Mouse (Mus musculus): ENCODE measurements around the gene Vwa5b2.

Gene Vwa5b2

GRCm38 (mm10) chr16:20589366-20589938, at the start of gene Vwa5b2:
TSS of gene Vwa5b2 (plus strand) at chr16:20589471.
- DNase-seq (ENCODE audit: low spot score), result no peak

- no peak for DNase-seq (ENCODE audit: low spot score)
Measured at GRCm38 (mm10) chr16:20539649-20540048, 49.6 kb upstream of the Vwa5b2 start.

- DNase-seq (ENCODE audit: low spot score), result no peak
Measured at GRCm38 (mm10) chr16:20540438-20540837, 48.8 kb upstream of the Vwa5b2 start.

GRCm38 (mm10) chr16:20545696-20546095, 43.6 kb upstream of the Vwa5b2 start:
- no peak for DNase-seq (ENCODE audit: low spot score)

- DNase-seq (ENCODE audit: low spot score), result no peak
Measured at GRCm38 (mm10) chr16:20547423-20547822, 41.8 kb upstream of the Vwa5b2 start.

GRCm38 (mm10) chr16:20548096-20548948, 40.9 kb upstream of the Vwa5b2 start, which contains the start of gene Abcf3:
TSS of gene Abcf3 (plus strand) at chr16:20548577.
- DNase-seq (ENCODE audit: low spot score), result peak; percentile 86

- DNase-seq (ENCODE audit: low spot score), result no peak
Measured at GRCm38 (mm10) chr16:20549161-20549560, 40.1 kb upstream of the Vwa5b2 start.

GRCm38 (mm10) chr16:20551691-20552090, 37.6 kb upstream of the Vwa5b2 start:
- DNase-seq (ENCODE audit: low spot score), result no peak

- DNase-seq (ENCODE audit: low spot score), result no peak
Measured at GRCm38 (mm10) chr16:20552594-20552993, 36.7 kb upstream of the Vwa5b2 start.

- DNase-seq (ENCODE audit: low spot score), result no peak
Measured at GRCm38 (mm10) chr16:20555000-20555399, 34.3 kb upstream of the Vwa5b2 start.

- no peak for DNase-seq (ENCODE audit: low spot score)
Measured at GRCm38 (mm10) chr16:20557381-20557780, 31.9 kb upstream of the Vwa5b2 start.

GRCm38 (mm10) chr16:20565075-20565474, 24.2 kb upstream of the Vwa5b2 start:
- DNase-seq (ENCODE audit: low spot score), result no peak

- no peak for DNase-seq (ENCODE audit: low spot score)
Measured at GRCm38 (mm10) chr16:20589939-20590679, 838 bp downstream of the Vwa5b2 start.

- no peak for DNase-seq (ENCODE audit: low spot score)
Measured at GRCm38 (mm10) chr16:20590680-20591038, 1.4 kb downstream of the Vwa5b2 start.

GRCm38 (mm10) chr16:20591076-20591705, 1.9 kb downstream of the Vwa5b2 start:
- no peak for DNase-seq (ENCODE audit: low spot score)

- DNase-seq (ENCODE audit: low spot score), result no peak
Measured at GRCm38 (mm10) chr16:20595060-20595673, 5.9 kb downstream of the Vwa5b2 start.

GRCm38 (mm10) chr16:20595737-20596136, 6.5 kb downstream of the Vwa5b2 start:
- DNase-seq (ENCODE audit: low spot score), result no peak

- DNase-seq (ENCODE audit: low spot score), result no peak
Measured at GRCm38 (mm10) chr16:20596687-20597441, 7.6 kb downstream of the Vwa5b2 start.

GRCm38 (mm10) chr16:20600511-20600910, 11.2 kb downstream of the Vwa5b2 start:
- no peak for DNase-seq (ENCODE audit: low spot score)

- DNase-seq (ENCODE audit: low spot score), result no peak
Measured at GRCm38 (mm10) chr16:20604705-20605104, 15.4 kb downstream of the Vwa5b2 start.

All from layer of hippocampus, adult 9-10 months (tissue).